Mouse (Mus musculus) kidney, adult 2 months (tissue): ENCODE results near the gene Ccn5. TPM values are rescaled to one million over a fixed set of nuclear protein-coding genes. Genes with fewer than 3 reads are reported as not detected.
A peak's percentile ranks its signal among the peaks of the same experiment; 100 is the strongest.

Experiments
- DNase-seq: peaks from one replicate; pipeline ENCODE4 v3.0.0; 2021
- H3K27ac ChIP-seq: fragments of 200-500 bp; 2 replicates; pipeline ENCODE4 v1.5.1; 2012; ENCODE audit warnings: low read depth, low read length, control low read depth, inconsistent platforms; ENCODE audit not compliant: insufficient read depth
- H3K27me3 ChIP-seq: fragments of 200-500 bp; replicated peaks from 2 replicates; pipeline ENCODE4 v1.6.1; 2012; ENCODE audit warnings: mild to moderate bottlenecking, moderate library complexity, low read length, inconsistent platforms; ENCODE audit not compliant: control insufficient read depth, insufficient read depth
- H3K36me3 ChIP-seq: fragments of 200-500 bp; 2 replicates; pipeline ENCODE4 v1.6.1; 2012; ENCODE audit warnings: mild to moderate bottlenecking, moderate library complexity, low read length, inconsistent platforms; ENCODE audit not compliant: control insufficient read depth, insufficient read depth
- H3K4me1 ChIP-seq: fragments of 200-500 bp; 2 replicates; pipeline ENCODE4 v1.6.1; 2011; ENCODE audit warnings: low read length; ENCODE audit not compliant: control insufficient read depth, insufficient read depth
- H3K4me3 ChIP-seq: fragments of 200-500 bp; 2 replicates; pipeline ENCODE4 v1.5.1; 2011; ENCODE audit warnings: mild to moderate bottlenecking, low read depth, low read length, control low read depth; ENCODE audit not compliant: insufficient read depth
- CTCF ChIP-seq: fragments of 200-500 bp; conservative IDR thresholded peaks from 2 replicates; pipeline ENCODE4 v1.5.1; 2011; ENCODE audit warnings: low read depth, mild to moderate bottlenecking, control low read depth, low read length, moderate library complexity, mixed read lengths; ENCODE audit not compliant: insufficient read depth, insufficient read length
- POLR2A ChIP-seq: fragments of 200-500 bp; IDR thresholded peaks from one replicate; pipeline ENCODE4 v1.6.1; 2011; ENCODE audit warnings: low read depth, low read length, control low read depth
- WGBS: fragments of 180-500 bp; shearing (Covaris S2); methylation state at CpG from one replicate; pipeline ENCODE4 v1.1.7; 2018; 5-methylcytosine and 5-hydroxymethylcytosine counted together
- polyA plus RNA-seq: library from polyadenylated mRNA; depleted of rRNA; stranded (reverse); fragments of >200 nt; gene quantifications from 2 replicates; pipeline ENCODE4 v1.2.3, GENCODE M21; 2012; rRNA removed

Gene Ccn5
- polyA plus RNA-seq = 0.41 and 1.3 TPM in 2 replicates

- H3K27me3 ChIP-seq = no peaks in the 10 kb centered on the region
- peak; percentile 72 for DNase-seq
- WGBS = 42% methylated on average over 4 of the region's 4 CpGs
- no peaks in the 10 kb centered on the region for H3K36me3 ChIP-seq
- no peak for TF ChIP-seq POLR2A
- TF ChIP-seq CTCF = no peak
- H3K27ac ChIP-seq = no peak within 1 kb of the TSS
- no peaks in the 10 kb centered on the region for H3K4me1 ChIP-seq
- no peak within 1 kb of the TSS for H3K4me3 ChIP-seq
Observed at GRCm38 (mm10) chr2:163820607-163821006, at the start of gene Ccn5. TSS of gene Ccn5 (plus strand) at chr2:163820861.

- H3K4me1 ChIP-seq = no peaks in the 10 kb centered on the region
- no peak for TF ChIP-seq CTCF
- TF ChIP-seq POLR2A = no peak
- H3K27ac ChIP-seq = no peak overlapping the region
- DNase-seq = no peak
- no peak overlapping the region for H3K4me3 ChIP-seq
- WGBS = 39% methylated on average over 13 of the region's 13 CpGs
- no peaks in the 10 kb centered on the region for H3K36me3 ChIP-seq
- H3K27me3 ChIP-seq = no peaks in the 10 kb centered on the region
Observed at GRCm38 (mm10) chr2:163776661-163777060, 44.0 kb upstream of the Ccn5 start.

GRCm38 (mm10) chr2:163777061-163777460, 43.6 kb upstream of the Ccn5 start:
- Histone ChIP-seq H3K27me3 (no peaks in the 10 kb centered on the region), H3K4me1 (no peaks in the 10 kb centered on the region), H3K36me3 (no peaks in the 10 kb centered on the region), H3K4me3 (no peak overlapping the region), H3K27ac (no peak overlapping the region)
- no peak for DNase-seq
- TF ChIP-seq CTCF = no peak
- no peak for TF ChIP-seq POLR2A
- 32% methylated on average over 2 of the region's 2 CpGs for WGBS

- Histone ChIP-seq H3K36me3 (no peaks in the 10 kb centered on the region), H3K27ac (no peak overlapping the region), H3K27me3 (no peaks in the 10 kb centered on the region), H3K4me1 (no peaks in the 10 kb centered on the region), H3K4me3 (no peak overlapping the region)
- TF ChIP-seq POLR2A = no peak
- TF ChIP-seq CTCF = no peak
- WGBS = 75% methylated on average over 4 of the region's 4 CpGs
- DNase-seq = no peak
Observed at GRCm38 (mm10) chr2:163778896-163779295, 41.8 kb upstream of the Ccn5 start.

- Histone ChIP-seq H3K4me1 (no peaks in the 10 kb centered on the region), H3K27me3 (no peaks in the 10 kb centered on the region), H3K36me3 (no peaks in the 10 kb centered on the region), H3K4me3 (no peak overlapping the region), H3K27ac (no peak overlapping the region)
- WGBS = 90% methylated on average over 6 of the region's 6 CpGs
- TF ChIP-seq POLR2A = no peak
- TF ChIP-seq CTCF = no peak
- no peak for DNase-seq
Observed at GRCm38 (mm10) chr2:163783368-163783767, 37.3 kb upstream of the Ccn5 start.

GRCm38 (mm10) chr2:163783901-163784300, 36.8 kb upstream of the Ccn5 start:
- 50% methylated on average over 4 of the region's 4 CpGs for WGBS
- no peak for TF ChIP-seq POLR2A
- no peak for TF ChIP-seq CTCF
- H3K4me1 ChIP-seq = no peaks in the 10 kb centered on the region
- no peaks in the 10 kb centered on the region for H3K27me3 ChIP-seq
- no peak overlapping the region for H3K27ac ChIP-seq
- H3K36me3 ChIP-seq = no peaks in the 10 kb centered on the region
- no peak for DNase-seq
- H3K4me3 ChIP-seq = no peak overlapping the region

GRCm38 (mm10) chr2:163787086-163787485, 33.6 kb upstream of the Ccn5 start:
- TF ChIP-seq CTCF (no peak), POLR2A (no peak)
- WGBS = 85% methylated on average over 6 of the region's 6 CpGs
- Histone ChIP-seq H3K27me3 (no peaks in the 10 kb centered on the region), H3K4me3 (no peak overlapping the region), H3K27ac (no peak overlapping the region), H3K36me3 (no peaks in the 10 kb centered on the region), H3K4me1 (no peaks in the 10 kb centered on the region)
- DNase-seq = no peak

- Histone ChIP-seq H3K4me1 (no peaks in the 10 kb centered on the region), H3K27ac (no peak overlapping the region), H3K4me3 (no peak overlapping the region), H3K36me3 (no peaks in the 10 kb centered on the region), H3K27me3 (no peaks in the 10 kb centered on the region)
- DNase-seq = peak; percentile 66
- TF ChIP-seq CTCF (peak; percentile 78), POLR2A (no peak)
- WGBS = 38% methylated on average over 3 of the region's 3 CpGs
Observed at GRCm38 (mm10) chr2:163787709-163788108, 33.0 kb upstream of the Ccn5 start.
